Mouse (Mus musculus): ENCODE data around the gene Amz1.

DNA sequence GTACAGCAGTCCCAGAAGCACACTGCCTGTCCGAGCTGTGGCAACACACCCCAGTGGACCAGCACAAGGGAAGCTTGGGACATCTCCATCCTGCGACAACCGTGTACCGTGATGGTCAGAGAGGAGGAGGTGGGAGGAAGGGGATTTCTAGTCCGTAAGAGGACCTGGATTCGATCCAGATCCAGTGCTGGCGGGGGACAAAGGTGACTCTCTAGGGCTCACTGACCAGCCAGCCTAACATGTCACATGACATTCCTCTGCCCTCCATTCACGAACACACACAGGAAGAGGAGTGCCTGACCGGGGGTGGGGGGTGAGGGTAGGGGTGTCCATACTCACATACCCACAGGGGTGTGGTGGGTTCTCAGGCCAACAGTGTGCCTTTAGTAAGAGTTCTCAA is 24.2 kb upstream of the Amz1 start:
- TF ChIP-seq POLR2A (IDR thresholded peaks at IDR 0.05; ENCODE audit: insufficient read length, low read depth) (no peak), USF1 (IDR thresholded peaks at IDR 0.05; ENCODE audit: low read depth) (no peak), MYOG (IDR thresholded peaks at IDR 0.05; ENCODE audit: control insufficient read depth in 1 of 3, insufficient read depth in 1 of 3, insufficient read length in 2 of 3, low read depth in 2 of 3) (no peak), CEBPB (IDR thresholded peaks at IDR 0.05; ENCODE audit: insufficient read depth, poor library complexity, severe bottlenecking) (no peak)

All from myocyte (in vitro differentiated cells).